Mouse (Mus musculus) thymus, postnatal 10 days (tissue): Measurements from ENCODE around the gene Mapk1ip1l.

ENCODE experiments used
- DNase-seq, 2 experiments: peaks; one replicate each; pipeline ENCODE4 v3.0.0; 2021; ENCODE audit warnings: low spot score in 2 of 2

Gene Mapk1ip1l

GRCm38 (mm10) chr14:47361418-47361817 is 63.4 kb downstream of the Mapk1ip1l start:
- DNase-seq: no peak

GRCm38 (mm10) chr14:47361899-47362298 is 63.8 kb downstream of the Mapk1ip1l start:
- DNase-seq: no peak

GRCm38 (mm10) chr14:47364742-47365449 is 66.8 kb downstream of the Mapk1ip1l start:
- DNase-seq: peak in 1 of 2 experiments; percentile 32

- peak; percentile 18 to 26 for DNase-seq
These were observed 68.8 kb downstream of the Mapk1ip1l start for GRCm38 (mm10) chr14:47366881-47367321.

- peak in 1 of 2 experiments; percentile 19 for DNase-seq
These were observed 69.4 kb downstream of the Mapk1ip1l start, which contains the start of gene Lgals3 for GRCm38 (mm10) chr14:47367461-47367860. Lgals3 (plus strand) TSS chr14:47367751.

GRCm38 (mm10) chr14:47369741-47370140 is 71.7 kb downstream of the Mapk1ip1l start:
- peak; percentile 38 to 49 for DNase-seq

GRCm38 (mm10) chr14:47370790-47371189 is 72.7 kb downstream of the Mapk1ip1l start:
- DNase-seq: no peak

GRCm38 (mm10) chr14:47371689-47372088 is 73.6 kb downstream of the Mapk1ip1l start:
- DNase-seq: no peak
